Mouse (Mus musculus) spleen, adult 12 weeks (tissue): ENCODE measurements around the gene Cmtm4.
"Not testable (repeated sequence)": the region's sequence is repeated elsewhere in the genome, so short reads cannot be mapped to it uniquely, and the experiment has no call there.

Experiments used
- DNase-seq: peaks from one replicate; pipeline ENCODE4 v3.0.0; 2022; ENCODE audit warnings: low spot score

Cmtm4 gene

GRCm38 (mm10) chr8:104339229-104339982, 56.2 kb downstream of the Cmtm4 start, which contains the start of gene Cmtm3:
Cmtm3 (plus strand) TSS chr8:104339410.
- no peak for DNase-seq

GRCm38 (mm10) chr8:104337890-104338289, 57.7 kb downstream of the Cmtm4 start:
- no peak for DNase-seq

GRCm38 (mm10) chr8:104336806-104337205, 58.8 kb downstream of the Cmtm4 start:
- DNase-seq = no peak

GRCm38 (mm10) chr8:104334196-104334595, 61.4 kb downstream of the Cmtm4 start:
- DNase-seq = no peak

- no peak for DNase-seq
Measured at GRCm38 (mm10) chr8:104333786-104334185, 61.8 kb downstream of the Cmtm4 start.

- no peak for DNase-seq
Measured at GRCm38 (mm10) chr8:104332665-104333631, 62.7 kb downstream of the Cmtm4 start.

- DNase-seq = not testable (repeated sequence)
Measured at GRCm38 (mm10) chr8:104321930-104322329, 73.7 kb downstream of the Cmtm4 start, which contains the start of gene Cmtm2b. Cmtm2b (plus strand) TSS chr8:104322230.

- not testable (repeated sequence) for DNase-seq
Measured at GRCm38 (mm10) chr8:104321267-104321666, 74.3 kb downstream of the Cmtm4 start, which contains the start of gene Gm11020. Gm11020 (plus strand) TSS chr8:104321567.

- no peak for DNase-seq
Measured at GRCm38 (mm10) chr8:104313311-104313710, 82.3 kb downstream of the Cmtm4 start.

GRCm38 (mm10) chr8:104312023-104312422, 83.6 kb downstream of the Cmtm4 start:
- not testable (repeated sequence) for DNase-seq

- not testable (repeated sequence) for DNase-seq
Measured at GRCm38 (mm10) chr8:104309441-104310155, 86.0 kb downstream of the Cmtm4 start, which contains the start of the genes Gm45711 and Cmtm1. Gm45711 (minus strand) TSS chr8:104310081. Cmtm1 (minus strand) TSS chr8:104310145.

- DNase-seq = not testable (repeated sequence)
Measured at GRCm38 (mm10) chr8:104308341-104308740, 87.3 kb downstream of the Cmtm4 start.

- DNase-seq = no peak
Measured at GRCm38 (mm10) chr8:104304962-104305361, 90.6 kb downstream of the Cmtm4 start.

GRCm38 (mm10) chr8:104302536-104302935, 93.1 kb downstream of the Cmtm4 start:
- DNase-seq = not testable (repeated sequence)

GRCm38 (mm10) chr8:104301577-104301976, 94.0 kb downstream of the Cmtm4 start:
- not testable (repeated sequence) for DNase-seq
